Mouse (Mus musculus): ENCODE results near the gene Tbl1x.
"Not testable (repeated sequence)": the region's sequence is repeated elsewhere in the genome, so short reads cannot be mapped to it uniquely, and the experiment has no call there.

GRCm38 (mm10) chrX:77539770-77540169, 29.0 kb downstream of the Tbl1x start:
- TF ChIP-seq MAX (IDR thresholded peaks at IDR 0.05); CTCF (IDR thresholded peaks at IDR 0.05; ENCODE audit: control insufficient read depth, insufficient read depth, insufficient read length); USF1 (IDR thresholded peaks at IDR 0.05; ENCODE audit: low read depth); CEBPB (IDR thresholded peaks at IDR 0.05; ENCODE audit: low read depth); FOSL1 (IDR thresholded peaks at IDR 0.05; ENCODE audit: insufficient read depth, low read length, poor library complexity, severe bottlenecking): not testable (repeated sequence)

All from C2C12 (cell line).